Comparison of ENCODE assay signal across 7 mouse cellular contexts in genomic region chr16:8806703-8807102, GRCm38 (mm10). TPM values are rescaled to one million over a fixed set of nuclear protein-coding genes. Genes with fewer than 3 reads are reported as not detected.
DNase-seq lines count a peak whose midpoint lies in the region; TF ChIP-seq lines count a peak whose summit lies in the region.

No protein-coding gene starts in this region.

- dilution Hi-C loops in CH12.LX (cut with MboI; ENCODE audit: extremely low pct_ligation_motif_present, extremely low pct_unique_long_range_greater_than_20kb, low sequenced_read_pairs), result no loop called here

- H3K36me3 ChIP-seq in CH12.LX (replicated peaks in 1 of 2; ENCODE audit: control insufficient read depth in 1 of 2, insufficient read depth in 1 of 2, low read length in 1 of 2), result no peaks in the 10 kb centered on the region

- no peak for TF ChIP-seq POLR2A in CH12.LX (IDR thresholded peaks at IDR 0.05; ENCODE audit: low read depth, low read length)

- no peak overlapping the region for H3K4me3 ChIP-seq in CH12.LX (replicated peaks in 1 of 3; ENCODE audit: low read depth in 2 of 3, low read length in 2 of 3, poor library complexity in 1 of 3)

- no peaks in the 10 kb centered on the region for H3K27me3 ChIP-seq in CH12.LX (replicated peaks)

- peak; percentile 69 for TF ChIP-seq RAD21 in CH12.LX (IDR thresholded peaks at IDR 0.05; ENCODE audit: low read depth, low read length)

- peak; percentile 89 to 99 for TF ChIP-seq CTCF in CH12.LX (conservative IDR thresholded peaks at IDR 0.05 in 1 of 2, IDR thresholded peaks at IDR 0.05 in 1 of 2; ENCODE audit: low read depth in 2 of 2, low read length in 2 of 2)

- H3K79me2 ChIP-seq in CH12.LX (replicated peaks; ENCODE audit: control insufficient read depth, extremely low read depth, insufficient read depth, poor library complexity, severe bottlenecking), result no peaks in the 10 kb centered on the region

- H3K9me3 ChIP-seq in CH12.LX (replicated peaks; ENCODE audit: low read length), result no peaks in the 10 kb centered on the region

- in situ Hi-C loops in CH12.LX (cut with MboI; ENCODE audit: low pct_ligation_motif_present, low pct_unique_long_range_greater_than_20kb, low sequenced_read_pairs), result no loop called here

- DNase-seq in kidney, adult 18-20 months, result peak; percentile 54
- DNase-seq in kidney, adult 11 months, result no peak
- peak; percentile 75 for DNase-seq in CH12.LX (ENCODE audit: extremely low read depth)
- DNase-seq in adrenal gland, postnatal 10 days, result peak; percentile 56
- peak; percentile 38 to 59 for DNase-seq in kidney, postnatal 25 days
- peak; percentile 70 for DNase-seq in spleen, adult 12 weeks (ENCODE audit: low spot score)
- DNase-seq in frontal cortex, adult 2 months (ENCODE audit: extremely low spot score in 1 of 2, low spot score in 1 of 2), result no peak

- H3K4me2 ChIP-seq in CH12.LX (ENCODE audit: insufficient read depth, low read depth, poor library complexity, severe bottlenecking), result no peak overlapping the region

- no peak overlapping the region for H3K9ac ChIP-seq in CH12.LX (ENCODE audit: insufficient read depth, low read depth)

- H3K4me1 ChIP-seq in CH12.LX (ENCODE audit: control insufficient read depth in 1 of 2, insufficient read depth in 2 of 2), result peaks cover 8 to 21% of the 10 kb centered on the region in 2 experiments

- TF ChIP-seq EP300 in CH12.LX (IDR thresholded peaks at IDR 0.05; ENCODE audit: low read length), result no peak

- H3K27ac ChIP-seq in CH12.LX (ENCODE audit: insufficient read depth, low read depth), result no peak overlapping the region

TF ChIP-seq in CH12.LX, 34 proteins besides CTCF, POLR2A, EP300 and RAD21:
- TF ChIP-seq SMC3 (IDR thresholded peaks at IDR 0.05; ENCODE audit: low read depth, low read length), result peak; percentile 88
- no peak for TF ChIP-seq ZKSCAN1 (IDR thresholded peaks at IDR 0.05; ENCODE audit: borderline replicate concordance, low read depth, low read length)
- no peak for TF ChIP-seq MAZ (IDR thresholded peaks at IDR 0.05; ENCODE audit: low read depth, low read length)
- peak; percentile 58 for TF ChIP-seq IRF4 (IDR thresholded peaks at IDR 0.05; ENCODE audit: low read depth, low read length)
- TF ChIP-seq MXI1 (IDR thresholded peaks at IDR 0.05; ENCODE audit: low read depth, low read length), result no peak
- no peak for TF ChIP-seq PAX5 (IDR thresholded peaks at IDR 0.05; ENCODE audit: low read length)
- TF ChIP-seq MYC (IDR thresholded peaks at IDR 0.05; ENCODE audit: low read depth, low read length), result no peak
- 0 out of 2 replicates have a peak, but pooled peaks have one; percentile 39 for TF ChIP-seq NELFE (IDR thresholded peaks at IDR 0.05; ENCODE audit: low read depth, low read length)
- no peak for TF ChIP-seq MEF2A (IDR thresholded peaks at IDR 0.05; ENCODE audit: borderline replicate concordance, low read depth, low read length)
- 0 out of 2 replicates have a peak, but pooled peaks have one; percentile 22 for TF ChIP-seq SIN3A (IDR thresholded peaks at IDR 0.05; ENCODE audit: low read length)
- TF ChIP-seq HCFC1 (IDR thresholded peaks at IDR 0.05; ENCODE audit: low read depth, low read length), result no peak
- peak; percentile 45 for TF ChIP-seq ZNF384 (IDR thresholded peaks at IDR 0.05; ENCODE audit: low read depth, low read length)
- no peak for TF ChIP-seq TBP (conservative IDR thresholded peaks at IDR 0.05; ENCODE audit: low read depth, low read length)
- no peak; the same call in 1 of the 2 replicates for TF ChIP-seq ZC3H11A (IDR thresholded peaks at IDR 0.05; ENCODE audit: low read depth, low read length)
- TF ChIP-seq CHD1 (IDR thresholded peaks at IDR 0.05; ENCODE audit: low read depth, low read length), result no peak
- no peak for TF ChIP-seq TCF12 (IDR thresholded peaks at IDR 0.05; ENCODE audit: low read depth, low read length)

RNA-seq across cellular contexts. Expression of gene Usp7, which starts 14.6 kb away (rescaled TPM):
- 113 and 140 TPM in 2 replicates for total RNA-seq in CH12.LX (2012; rRNA removed)
- total RNA-seq in CH12.LX (2014; rRNA removed), result 143 and 169 TPM in 2 replicates
- polyA plus RNA-seq in CH12.LX (2012; ENCODE audit: insufficient read length, low read depth), result 156 and 169 TPM in 2 replicates
- total RNA-seq in adrenal gland, postnatal 10 days (2021), result 100 to 1,000 TPM in 1 of 2 experiments, 10 to 100 TPM in 1; 88.5 to 109 TPM
- 110 and 118 TPM in 2 replicates for polyA plus RNA-seq in frontal cortex, adult 2 months (2012; rRNA removed)

RNA-seq across cellular contexts. Expression of gene 1810013L24Rik, which starts 23.2 kb away (rescaled TPM):
- total RNA-seq in CH12.LX (2012; rRNA removed) (27.1 and 30.7 TPM in 2 replicates), CH12.LX (2014; rRNA removed) (30.0 and 32.8 TPM in 2 replicates)
- 44.2 and 47.7 TPM in 2 replicates for polyA plus RNA-seq in CH12.LX (2012; ENCODE audit: insufficient read length, low read depth)
- 10 to 100 TPM; 60.5 to 66.0 TPM for total RNA-seq in adrenal gland, postnatal 10 days (2021)
- polyA plus RNA-seq in frontal cortex, adult 2 months (2012; rRNA removed), result 47.8 and 47.9 TPM in 2 replicates

Comparison
In these comparisons a context has a peak if more than half of its experiments do, and no peak if none do; other contexts are left out.
1. DNase-seq: peak in kidney, adult 18-20 months (single experiment), CH12.LX (single experiment), adrenal gland, postnatal 10 days (single experiment), kidney, postnatal 25 days (2 of 2) and spleen, adult 12 weeks (single experiment); none in kidney, adult 11 months (single experiment) and frontal cortex, adult 2 months (0 of 2).